9 mouse cellular contexts compared by ENCODE assay signal in genomic region chr9:44044426-44045157, GRCm38 (mm10). TPM values are rescaled to one million over a fixed set of nuclear protein-coding genes. Genes with fewer than 3 reads are reported as not detected.
DNase-seq lines count a peak whose midpoint lies in the region; ATAC-seq and TF ChIP-seq lines count a peak whose summit lies in the region.
"Had no signal": no experiment of that assay in that cellular context is flagged by ENCODE, and none has a peak within 500 bp of the region (broad histone marks: within the 10 kb centered on the region; RNA-seq: fewer than 3 reads in every experiment).

No protein-coding gene starts in this region.

- H3K36me3 ChIP-seq in embryonic facial prominence, embryonic 14.5 days (ENCODE audit: control insufficient read depth, insufficient read depth, low read length) = no peaks in the 10 kb centered on the region
- H3K36me3 ChIP-seq in stomach, postnatal 0 days (ENCODE audit: control insufficient read depth, insufficient read depth, low read length) = no peaks in the 10 kb centered on the region
- no peaks in the 10 kb centered on the region for H3K36me3 ChIP-seq in liver, embryonic 11.5 days (ENCODE audit: control insufficient read depth, insufficient read depth, low read length)

- no peaks in the 10 kb centered on the region for H3K9me3 ChIP-seq in embryonic facial prominence, embryonic 14.5 days (ENCODE audit: control insufficient read depth, low read length)
- no peaks in the 10 kb centered on the region for H3K9me3 ChIP-seq in stomach, postnatal 0 days (ENCODE audit: control insufficient read depth, low read length)
- no peaks in the 10 kb centered on the region for H3K9me3 ChIP-seq in liver, embryonic 11.5 days (ENCODE audit: control insufficient read depth, low read length)

- peaks cover 13% of the 10 kb centered on the region; the same call in 1 of the 2 replicates for H3K4me1 ChIP-seq in embryonic facial prominence, embryonic 14.5 days (ENCODE audit: control insufficient read depth, insufficient read depth, low read length)
- H3K4me1 ChIP-seq in stomach, postnatal 0 days (replicated peaks; ENCODE audit: control insufficient read depth, insufficient read depth) = no peaks in the 10 kb centered on the region
- H3K4me1 ChIP-seq in liver, embryonic 11.5 days (replicated peaks; ENCODE audit: control insufficient read depth, insufficient read depth, low read length) = peaks cover 7% of the 10 kb centered on the region

- peaks cover 27% of the 10 kb centered on the region for H3K27me3 ChIP-seq in embryonic facial prominence, embryonic 14.5 days (replicated peaks; ENCODE audit: control insufficient read depth, insufficient read depth, low read length)
- no peaks in the 10 kb centered on the region; the same call in 1 of the 2 replicates for H3K27me3 ChIP-seq in stomach, postnatal 0 days (ENCODE audit: control insufficient read depth, insufficient read depth, low read length)
- H3K27me3 ChIP-seq in liver, embryonic 11.5 days (replicated peaks; ENCODE audit: control insufficient read depth, insufficient read depth, low read length) = peaks cover 65% of the 10 kb centered on the region

- no peak for ATAC-seq in embryonic facial prominence, embryonic 14.5 days (ENCODE audit: low read depth)
- no peak for ATAC-seq in stomach, postnatal 0 days (ENCODE audit: low FRiP score, low TSS enrichment)
- ATAC-seq in liver, embryonic 11.5 days (replicated peaks; ENCODE audit: low FRiP score) = no peak

- 42% methylated on average over 14 of the region's 14 CpGs for WGBS in embryonic facial prominence, embryonic 14.5 days
- 51% methylated on average over 14 of the region's 14 CpGs for WGBS in stomach, postnatal 0 days
- WGBS in liver, embryonic 11.5 days = 38% methylated on average over 14 of the region's 14 CpGs

- H3K4me3 ChIP-seq in layer of hippocampus, adult 2 months = peak overlapping the region; percentile 84
- peak overlapping the region; percentile 40 for H3K4me3 ChIP-seq in embryonic facial prominence, embryonic 14.5 days (ENCODE audit: low read depth, low read length)
- no peak overlapping the region for H3K4me3 ChIP-seq in stomach, postnatal 0 days (ENCODE audit: low read depth, low read length)
- no peak overlapping the region for H3K4me3 ChIP-seq in liver, embryonic 11.5 days (ENCODE audit: low read depth, low read length)

- TF ChIP-seq CTCF in layer of hippocampus, adult 2 months (conservative IDR thresholded peaks at IDR 0.05) = peak; percentile 42
- TF ChIP-seq CTCF in stomach, postnatal 0 days (IDR thresholded peaks at IDR 0.05; ENCODE audit: low read depth) = 0 out of 2 replicates have a peak, but pooled peaks have one; percentile 4

- peak overlapping the region; percentile 93 for H3K27ac ChIP-seq in layer of hippocampus, adult 2 months
- no peak overlapping the region for H3K27ac ChIP-seq in embryonic facial prominence, embryonic 14.5 days (replicated peaks; ENCODE audit: low read depth, low read length)
- no peak overlapping the region for H3K27ac ChIP-seq in stomach, postnatal 0 days (replicated peaks)
- H3K27ac ChIP-seq in liver, embryonic 11.5 days (ENCODE audit: low read depth, low read length) = no peak overlapping the region

- no peak overlapping the region for H3K9ac ChIP-seq in embryonic facial prominence, embryonic 14.5 days (ENCODE audit: low read depth, low read length)
- H3K9ac ChIP-seq in stomach, postnatal 0 days (ENCODE audit: low read length) = no peak overlapping the region
- H3K9ac ChIP-seq in liver, embryonic 11.5 days (ENCODE audit: low read depth, low read length) = no peak overlapping the region

- no peak for TF ChIP-seq EP300 in stomach, postnatal 0 days (optimal IDR thresholded peaks at IDR 0.05)

- peak overlapping the region; percentile 58 for H3K4me2 ChIP-seq in embryonic facial prominence, embryonic 14.5 days (ENCODE audit: low read depth, low read length)
- no peak overlapping the region for H3K4me2 ChIP-seq in stomach, postnatal 0 days (replicated peaks; ENCODE audit: low read depth)
- H3K4me2 ChIP-seq in liver, embryonic 11.5 days = no peak overlapping the region

- peak; percentile 95 to 99 for DNase-seq in adrenal gland, adult (ENCODE audit: inconsistent age in 2 of 2, low spot score in 1 of 2)
- no peak for DNase-seq in adrenal gland, adult 18-20 months (ENCODE audit: low spot score in 2 of 2)
- no peak for DNase-seq in layer of hippocampus, adult 2 months (ENCODE audit: low spot score in 2 of 2)
- no peak for DNase-seq in layer of hippocampus, postnatal 36 days
- DNase-seq in embryonic facial prominence, embryonic 14.5 days (ENCODE audit: low spot score) = no peak
- DNase-seq in stomach, postnatal 0 days (ENCODE audit: low spot score) = no peak
- DNase-seq in testis, postnatal 10 days (ENCODE audit: low spot score) = no peak
- DNase-seq in liver, embryonic 11.5 days (ENCODE audit: low spot score) = no peak

RNA-seq across cellular contexts. Expression of gene Thy1, which starts 1.4 kb away (rescaled TPM):
- 10 to 100 TPM; 41.2 to 44.2 TPM for total RNA-seq in adrenal gland, adult 18-20 months (2021)
- total RNA-seq in layer of hippocampus, adult 2 months (2021) = 100 to 1,000 TPM; 854 to 892 TPM
- 100 to 1,000 TPM; 786 to 920 TPM for total RNA-seq in layer of hippocampus, postnatal 36 days (2021)
- polyA plus RNA-seq in embryonic facial prominence, embryonic 14.5 days (2014; fragmentation: Nextera tagmentation; extraction: Ambion mirVana) = 11.4 and 19.6 TPM in 2 replicates
- 4.2 and 4.5 TPM in 2 replicates for polyA plus RNA-seq in stomach, postnatal 0 days (2015; fragmentation: Nextera tagmentation; extraction: Ambion mirVana)
- 0.18 TPM in 1 of 2 replicates, not detected in the other for polyA plus RNA-seq in liver, embryonic 11.5 days (2014; fragmentation: Nextera tagmentation; extraction: Ambion mirVana)

RNA-seq across cellular contexts. Expression of gene Usp2, which starts 22.2 kb away (rescaled TPM):
- total RNA-seq in adrenal gland, adult 18-20 months (2021) = 10 to 100 TPM; 36.4 to 40.9 TPM
- total RNA-seq in layer of hippocampus, adult 2 months (2021) = 10 to 100 TPM; 79.2 to 82.4 TPM
- 10 to 100 TPM; 66.2 to 74.9 TPM for total RNA-seq in layer of hippocampus, postnatal 36 days (2021)
- polyA plus RNA-seq in embryonic facial prominence, embryonic 14.5 days (2014; fragmentation: Nextera tagmentation; extraction: Ambion mirVana) = 22.8 and 39.4 TPM in 2 replicates
- 11.6 and 20.2 TPM in 2 replicates for polyA plus RNA-seq in stomach, postnatal 0 days (2015; fragmentation: Nextera tagmentation; extraction: Ambion mirVana)
- polyA plus RNA-seq in liver, embryonic 11.5 days (2014; fragmentation: Nextera tagmentation; extraction: Ambion mirVana) = 4.4 and 7.7 TPM in 2 replicates

RNA-seq across cellular contexts. Expression of gene Mfrp, which starts 56.9 kb away (rescaled TPM):
- total RNA-seq in adrenal gland, adult 18-20 months (2021) = not detected
- total RNA-seq in layer of hippocampus, adult 2 months (2021) = 1 to 10 TPM in 1 of 2 experiments, not detected in 1; 1.3 TPM
- 1 to 10 TPM in 1 of 2 experiments, under 1 TPM in 1; 0.17 to 2.5 TPM for total RNA-seq in layer of hippocampus, postnatal 36 days (2021)
- not detected in 2 replicates for polyA plus RNA-seq in embryonic facial prominence, embryonic 14.5 days (2014; fragmentation: Nextera tagmentation; extraction: Ambion mirVana)
- polyA plus RNA-seq in stomach, postnatal 0 days (2015; fragmentation: Nextera tagmentation; extraction: Ambion mirVana) = not detected in 2 replicates
- 0.14 TPM in 1 of 2 replicates, not detected in the other for polyA plus RNA-seq in liver, embryonic 11.5 days (2014; fragmentation: Nextera tagmentation; extraction: Ambion mirVana)
- total RNA-seq: common myeloid progenitor, adult 5-6 weeks had no signal

Comparison
In these comparisons a context has a peak if more than half of its experiments do, and no peak if none do; other contexts are left out.
1. DNase-seq: peak in adrenal gland, adult (2 of 2); none in adrenal gland, adult 18-20 months (0 of 2), layer of hippocampus, adult 2 months (0 of 2), layer of hippocampus, postnatal 36 days (0 of 2), embryonic facial prominence, embryonic 14.5 days (single experiment), stomach, postnatal 0 days (single experiment), testis, postnatal 10 days (single experiment) and liver, embryonic 11.5 days (single experiment).
2. H3K4me3 ChIP-seq: peak in layer of hippocampus, adult 2 months (single experiment) and embryonic facial prominence, embryonic 14.5 days (single experiment); none in stomach, postnatal 0 days (single experiment) and liver, embryonic 11.5 days (single experiment).
3. RNA of gene Thy1, which starts 1.4 kb away (total RNA-seq): 786 to 920 TPM in layer of hippocampus, postnatal 36 days and 854 to 892 TPM in layer of hippocampus, adult 2 months; 41.2 to 44.2 TPM in adrenal gland, adult 18-20 months; every median in the first group is over 10 times any median in the second.